Mouse (Mus musculus) lung, postnatal 10 days (tissue): ENCODE measurements at regions not wholly inside any gene's neighbourhood (a gene's known extent, or its start where the extent isn't known, plus 50 kb on each side); places are given as distances from the start of the nearest gene placed in this dataset.

Experiments
- DNase-seq: peaks from one replicate; pipeline ENCODE4 v3.0.0; 2021

- no peak for DNase-seq
These were observed 61.7 kb upstream of the Hrasls start for GRCm38 (mm10) chr16:29147766-29148165.

DNA sequence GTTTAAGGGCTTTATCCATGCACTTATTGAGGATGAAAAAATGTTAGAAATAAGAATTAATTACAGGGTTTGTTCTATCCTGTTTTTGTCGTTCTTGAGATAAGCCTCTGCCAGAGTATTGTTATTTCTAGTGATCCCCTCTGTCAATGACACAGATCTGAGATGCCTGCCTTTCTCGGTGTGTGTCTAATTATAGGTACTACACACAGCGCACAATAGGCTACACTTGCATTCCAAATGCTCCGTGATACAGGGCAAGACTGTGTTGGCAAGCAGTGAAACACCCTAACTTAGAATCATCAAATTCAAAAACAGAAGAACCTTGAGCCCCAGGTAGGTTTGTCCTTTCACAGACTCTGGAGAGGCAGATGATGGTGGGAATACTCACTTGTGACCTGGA is 90.3 kb upstream of the Hrasls start:
- DNase-seq, result no peak

DNA sequence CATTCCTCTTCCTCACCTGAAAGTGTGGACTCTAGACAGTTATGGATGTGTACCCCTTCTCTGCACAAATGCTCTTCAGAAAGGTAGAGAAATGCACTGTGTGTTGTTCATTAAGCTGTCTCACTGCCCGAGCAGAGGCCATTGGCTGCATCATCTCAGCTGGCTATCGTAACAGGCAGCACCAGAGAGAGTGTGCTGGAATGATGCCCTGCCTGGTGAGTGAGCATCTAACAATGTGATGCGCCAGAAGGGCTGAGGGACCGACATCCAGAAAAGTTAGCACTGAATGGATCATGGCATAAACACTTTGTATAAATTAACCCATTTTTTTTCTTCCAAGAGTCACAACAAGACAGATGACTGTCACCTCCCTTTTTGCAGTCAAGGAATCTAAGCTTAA is 112.7 kb upstream of the Hrasls start:
- DNase-seq, result no peak

- DNase-seq, result no peak
These were observed 136.5 kb upstream of the Mb21d2 start for GRCm38 (mm10) chr16:29065961-29066360.

GRCm38 (mm10) chr16:29065097-29065785 is 135.8 kb upstream of the Mb21d2 start:
- no peak for DNase-seq

- no peak for DNase-seq
These were observed 133.9 kb upstream of the Mb21d2 start for GRCm38 (mm10) chr16:29063377-29063776.

- DNase-seq, result no peak
These were observed 127.6 kb upstream of the Mb21d2 start for GRCm38 (mm10) chr16:29057076-29057475.

GRCm38 (mm10) chr16:29054423-29054822 is 125.0 kb upstream of the Mb21d2 start:
- DNase-seq, result no peak

GRCm38 (mm10) chr16:29046453-29046993 is 117.0 kb upstream of the Mb21d2 start:
- DNase-seq, result no peak

GRCm38 (mm10) chr16:29035523-29035922 is 106.0 kb upstream of the Mb21d2 start:
- DNase-seq, result no peak

- DNase-seq, result no peak
These were observed 104.8 kb upstream of the Mb21d2 start for GRCm38 (mm10) chr16:29034053-29034794.

GRCm38 (mm10) chr16:29033357-29033756 is 103.9 kb upstream of the Mb21d2 start:
- DNase-seq, result peak; percentile 24

- DNase-seq, result peak; percentile 26
These were observed 98.4 kb upstream of the Mb21d2 start for GRCm38 (mm10) chr16:29027856-29028255.

GRCm38 (mm10) chr16:29001249-29001648 is 71.8 kb upstream of the Mb21d2 start:
- DNase-seq, result peak; percentile 8

DNA sequence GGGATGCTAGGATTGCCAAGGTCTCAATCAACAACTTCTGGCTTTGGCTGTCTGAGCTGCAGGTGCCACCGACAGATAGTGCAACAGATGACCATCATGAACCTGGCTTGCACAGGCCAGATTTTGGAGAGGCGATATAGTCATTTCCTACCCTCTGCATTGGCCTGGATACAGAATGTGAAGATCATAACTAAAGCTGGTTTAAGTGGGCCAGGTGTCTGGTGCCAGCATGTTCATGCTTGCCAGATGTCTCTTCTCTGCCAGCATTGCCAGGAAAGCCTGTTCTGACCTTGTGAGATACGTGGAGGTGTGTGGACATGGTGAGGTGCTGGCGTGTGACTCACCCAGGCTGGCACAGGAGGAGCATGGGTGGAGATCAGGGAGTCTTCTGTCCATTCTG is 70.2 kb upstream of the Mb21d2 start:
- no peak for DNase-seq

GRCm38 (mm10) chr16:28996629-28997028 is 67.2 kb upstream of the Mb21d2 start:
- no peak for DNase-seq

DNA sequence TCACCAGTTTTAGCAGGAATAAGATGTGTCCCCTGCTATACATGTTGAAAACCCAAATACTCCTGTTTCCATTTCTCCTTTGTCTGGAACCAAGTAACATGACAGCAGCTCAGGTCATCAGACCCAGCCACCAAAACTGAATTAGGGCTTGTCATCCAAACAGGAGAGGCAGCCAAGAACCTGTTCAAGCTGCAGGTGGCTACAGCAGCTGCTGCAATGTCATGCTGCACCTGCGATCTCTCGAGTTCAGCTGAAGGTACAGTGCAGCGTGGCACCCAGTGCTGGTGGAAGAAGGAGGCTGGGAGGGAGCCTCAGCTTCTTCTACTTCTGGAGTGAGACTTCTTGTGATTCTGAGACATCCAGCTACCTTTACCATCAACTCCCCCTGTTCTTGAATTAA is 61.2 kb upstream of the Mb21d2 start:
- no peak for DNase-seq

GRCm38 (mm10) chr16:28984931-28985330 is 55.5 kb upstream of the Mb21d2 start:
- DNase-seq, result no peak

- DNase-seq, result no peak
These were observed 53.4 kb upstream of the Mb21d2 start for GRCm38 (mm10) chr16:28982901-28983300.
